Mouse (Mus musculus) lung, postnatal 0 days (tissue): Measurements from ENCODE around the gene Rer1. TPM values are rescaled to one million over a fixed set of nuclear protein-coding genes. Genes with fewer than 3 reads are reported as not detected.
A peak's percentile ranks its signal among the peaks of the same experiment; 100 is the strongest.

Source experiments
- ATAC-seq: fragments of 200-750 bp; cut with Nextera tagmentation; 2 replicates; pipeline ENCODE4 v1.8.0; 2017; ENCODE audit warnings: moderate library complexity
- DNase-seq: peaks from one replicate; pipeline ENCODE4 v3.0.0-alpha.2; 2016; ENCODE audit warnings: low spot score
- H3K27ac ChIP-seq: fragments of 300-500 bp; sonication (generic); 2 replicates; pipeline ENCODE4 v1.5.1; 2014; ENCODE audit warnings: antibody characterized with exemption, mild to moderate bottlenecking, low read length, mixed read lengths
- H3K27me3 ChIP-seq: fragments of 300-500 bp; sonication (generic); replicated peaks from 2 replicates; pipeline ENCODE4 v1.6.1; 2014; ENCODE audit warnings: low read length, mixed read lengths; ENCODE audit not compliant: insufficient read depth
- H3K36me3 ChIP-seq: fragments of 300-500 bp; sonication (generic); 2 replicates; pipeline ENCODE4 v1.6.1; 2014; ENCODE audit warnings: low read length, mixed read lengths; ENCODE audit not compliant: insufficient read depth
- H3K4me1 ChIP-seq: fragments of 300-500 bp; sonication (generic); 2 replicates; pipeline ENCODE4 v1.6.1; 2014; ENCODE audit warnings: antibody characterized with exemption, low read depth, low read length, mixed read lengths; ENCODE audit not compliant: insufficient read depth
- H3K4me2 ChIP-seq: fragments of 300-500 bp; sonication (generic); replicated peaks from 2 replicates; pipeline ENCODE4 v1.6.1; 2014; ENCODE audit warnings: low read depth, mild to moderate bottlenecking, low read length, moderate library complexity, mixed read lengths
- H3K4me3 ChIP-seq: fragments of 300-500 bp; sonication (generic); 2 replicates; pipeline ENCODE4 v1.5.1; 2014; ENCODE audit warnings: low read depth, low read length
- H3K9ac ChIP-seq: fragments of 300-500 bp; sonication (generic); replicated peaks from 2 replicates; pipeline ENCODE4 v1.6.1; 2014; ENCODE audit warnings: low read depth, mild to moderate bottlenecking
- H3K9me3 ChIP-seq: fragments of 300-500 bp; sonication (generic); 2 replicates; pipeline ENCODE4 v1.6.1; 2016; ENCODE audit warnings: low read length, mixed read lengths
- CTCF ChIP-seq: IDR thresholded peaks from 2 replicates; pipeline ENCODE4 v1.5.1; 2016; ENCODE audit warnings: antibody characterized with exemption, mild to moderate bottlenecking
- EP300 ChIP-seq: IDR thresholded peaks from 2 replicates; pipeline ENCODE4 v1.6.1; 2016; ENCODE audit warnings: antibody characterized with exemption, mild to moderate bottlenecking, control low read depth
- WGBS: fragments of 180-500 bp; shearing (Covaris S2); extraction: QIAGEN DNeasy Blood & Tissue Kit; methylation state at CpG from one replicate; pipeline ENCODE4 v1.1.7; 2014; 5-methylcytosine and 5-hydroxymethylcytosine counted together
- polyA plus RNA-seq: library from polyadenylated mRNA; unstranded; fragments of >200 nt; fragmentation: Nextera tagmentation; extraction: Ambion mirVana; gene quantifications from 2 replicates; pipeline ENCODE4 v1.2.1, GENCODE M21; 2015

Rer1 gene
- polyA plus RNA-seq, 1 experiment from 2014 or later: 156 TPM

GRCm38 (mm10) chr4:155042606-155043288 lies 43.4 kb downstream of the Rer1 start:
- ATAC-seq (no peak), DNase-seq (no peak)
- no peak overlapping the region for H3K9ac ChIP-seq
- no peaks in the 10 kb centered on the region for H3K36me3 ChIP-seq
- no peak overlapping the region; the same call in 1 of the 2 replicates for H3K4me3 ChIP-seq
- peak overlapping the region; percentile 46 for H3K4me2 ChIP-seq
- 4% methylated on average over 65 of the region's 65 CpGs for WGBS
- H3K27ac ChIP-seq: no peak overlapping the region
- no peaks in the 10 kb centered on the region for H3K9me3 ChIP-seq
- H3K27me3 ChIP-seq: peaks cover 25% of the 10 kb centered on the region
- H3K4me1 ChIP-seq: no peaks in the 10 kb centered on the region
- TF ChIP-seq CTCF (no peak), EP300 (no peak)

GRCm38 (mm10) chr4:155040696-155041095 lies 45.5 kb downstream of the Rer1 start:
- peaks cover 25% of the 10 kb centered on the region for H3K27me3 ChIP-seq
- no peaks in the 10 kb centered on the region for H3K36me3 ChIP-seq
- H3K9me3 ChIP-seq: no peaks in the 10 kb centered on the region
- no peak overlapping the region for H3K9ac ChIP-seq
- H3K4me1 ChIP-seq: no peaks in the 10 kb centered on the region
- DNase-seq (no peak), ATAC-seq (no peak)
- H3K27ac ChIP-seq: no peak overlapping the region
- H3K4me3 ChIP-seq: no peak overlapping the region
- H3K4me2 ChIP-seq: no peak overlapping the region
- no peak for TF ChIP-seq EP300
- no peak for TF ChIP-seq CTCF
- WGBS: 68% methylated on average over 6 of the region's 6 CpGs

- 64% methylated on average over 9 of the region's 9 CpGs for WGBS
- Histone ChIP-seq H3K36me3 (no peaks in the 10 kb centered on the region), H3K4me1 (no peaks in the 10 kb centered on the region), H3K27me3 (peaks cover 25% of the 10 kb centered on the region), H3K9me3 (no peaks in the 10 kb centered on the region), H3K27ac (no peak overlapping the region), H3K4me3 (no peak overlapping the region), H3K4me2 (no peak overlapping the region), H3K9ac (no peak overlapping the region)
- ATAC-seq: no peak
- DNase-seq: no peak
- no peak for TF ChIP-seq EP300
Observed at GRCm38 (mm10) chr4:155040197-155040596, 46.0 kb downstream of the Rer1 start.

- H3K9me3 ChIP-seq: no peaks in the 10 kb centered on the region
- no peak for ATAC-seq
- 63% methylated on average over 13 of the region's 13 CpGs for WGBS
Observed at GRCm38 (mm10) chr4:155034787-155035186, 51.4 kb downstream of the Rer1 start.

GRCm38 (mm10) chr4:155034202-155034601 lies 52.0 kb downstream of the Rer1 start:
- no peak for TF ChIP-seq EP300
- TF ChIP-seq CTCF: no peak
- Histone ChIP-seq H3K27ac (no peak overlapping the region), H3K4me2 (no peak overlapping the region), H3K9me3 (no peaks in the 10 kb centered on the region), H3K4me1 (no peaks in the 10 kb centered on the region), H3K9ac (no peak overlapping the region), H3K27me3 (no peaks in the 10 kb centered on the region), H3K36me3 (no peaks in the 10 kb centered on the region), H3K4me3 (no peak overlapping the region)
- ATAC-seq (no peak), DNase-seq (no peak)
- WGBS: 52% methylated on average over 7 of the region's 7 CpGs

More at GRCm38 (mm10) chr4:155034787-155035186, 51.4 kb downstream of the Rer1 start:
- H3K36me3 ChIP-seq: no peaks in the 10 kb centered on the region
- H3K4me1 ChIP-seq: no peaks in the 10 kb centered on the region
- no peaks in the 10 kb centered on the region for H3K27me3 ChIP-seq
- H3K4me2 ChIP-seq: no peak overlapping the region
- DNase-seq: no peak
- H3K4me3 ChIP-seq: no peak overlapping the region
- H3K9ac ChIP-seq: no peak overlapping the region
- no peak overlapping the region for H3K27ac ChIP-seq
- TF ChIP-seq CTCF (no peak), EP300 (no peak)

- DNase-seq (no peak), ATAC-seq (no peak)
- Histone ChIP-seq H3K4me3 (no peak overlapping the region), H3K4me1 (no peaks in the 10 kb centered on the region), H3K27me3 (no peaks in the 10 kb centered on the region), H3K36me3 (no peaks in the 10 kb centered on the region), H3K27ac (no peak overlapping the region), H3K9me3 (no peaks in the 10 kb centered on the region), H3K9ac (no peak overlapping the region), H3K4me2 (no peak overlapping the region)
- TF ChIP-seq EP300 (no peak), CTCF (no peak)
- 31% methylated on average over 6 of the region's 6 CpGs for WGBS
Observed at GRCm38 (mm10) chr4:155033115-155033514, 53.1 kb downstream of the Rer1 start.
